Mouse (Mus musculus) cerebellum, adult (tissue): ENCODE measurements around the gene Iqgap3.

Source experiments
- ATAC-seq: cut with Nextera tagmentation; 2 replicates; pipeline ENCODE4 v1.9.2; 2017; ENCODE audit warnings: mild to moderate bottlenecking, moderate library complexity, mixed read lengths; ENCODE audit not compliant: insufficient number of reproducible peaks, low FRiP score, low TSS enrichment

Iqgap3 gene

DNA sequence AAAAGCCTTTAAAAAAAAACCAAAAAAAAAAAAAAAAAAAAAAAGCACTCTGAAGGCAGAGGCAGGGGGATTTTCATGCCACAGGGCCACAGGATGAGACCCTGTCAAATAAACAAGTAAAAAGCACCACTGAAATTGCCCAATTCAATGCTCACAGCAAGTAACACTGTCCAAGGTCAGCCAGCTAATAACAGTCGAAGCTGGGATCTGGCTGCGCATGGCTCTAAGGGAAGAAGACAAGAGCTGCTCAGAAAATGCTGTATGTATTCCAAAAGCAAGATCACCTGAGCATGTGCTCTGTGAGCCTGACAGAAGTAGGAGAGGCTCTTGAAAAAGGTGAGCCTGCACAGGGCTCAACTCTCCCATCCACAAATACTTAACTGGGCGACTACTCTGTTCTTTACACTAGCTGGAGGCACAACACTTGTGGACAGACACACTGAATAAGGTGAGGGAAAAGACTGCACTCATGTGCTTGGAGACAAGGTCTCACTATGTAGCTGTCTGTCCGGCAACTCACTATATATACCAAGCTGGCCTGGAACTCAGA is 55.2 kb downstream of the Iqgap3 start:
- no peak for ATAC-seq

DNA sequence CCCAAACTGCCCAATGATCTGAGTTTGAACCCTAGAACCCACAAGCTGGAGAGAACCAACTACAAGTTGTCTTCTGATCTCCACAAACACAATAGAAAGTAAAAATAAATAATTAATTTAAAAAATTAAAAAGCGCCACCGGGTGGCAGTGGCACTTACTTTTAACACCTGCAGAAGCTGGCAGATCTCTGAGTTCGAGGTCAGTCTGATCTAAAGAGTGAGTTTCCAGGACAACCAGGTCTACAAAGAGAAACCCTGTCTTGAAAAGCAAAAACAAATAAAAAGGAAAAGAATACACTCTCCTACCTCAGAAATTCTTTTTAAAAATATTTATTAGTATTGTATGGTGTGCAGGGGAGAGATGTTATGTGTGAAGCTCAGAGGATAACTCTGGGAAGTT is 56.0 kb downstream of the Iqgap3 start:
- no peak for ATAC-seq

DNA sequence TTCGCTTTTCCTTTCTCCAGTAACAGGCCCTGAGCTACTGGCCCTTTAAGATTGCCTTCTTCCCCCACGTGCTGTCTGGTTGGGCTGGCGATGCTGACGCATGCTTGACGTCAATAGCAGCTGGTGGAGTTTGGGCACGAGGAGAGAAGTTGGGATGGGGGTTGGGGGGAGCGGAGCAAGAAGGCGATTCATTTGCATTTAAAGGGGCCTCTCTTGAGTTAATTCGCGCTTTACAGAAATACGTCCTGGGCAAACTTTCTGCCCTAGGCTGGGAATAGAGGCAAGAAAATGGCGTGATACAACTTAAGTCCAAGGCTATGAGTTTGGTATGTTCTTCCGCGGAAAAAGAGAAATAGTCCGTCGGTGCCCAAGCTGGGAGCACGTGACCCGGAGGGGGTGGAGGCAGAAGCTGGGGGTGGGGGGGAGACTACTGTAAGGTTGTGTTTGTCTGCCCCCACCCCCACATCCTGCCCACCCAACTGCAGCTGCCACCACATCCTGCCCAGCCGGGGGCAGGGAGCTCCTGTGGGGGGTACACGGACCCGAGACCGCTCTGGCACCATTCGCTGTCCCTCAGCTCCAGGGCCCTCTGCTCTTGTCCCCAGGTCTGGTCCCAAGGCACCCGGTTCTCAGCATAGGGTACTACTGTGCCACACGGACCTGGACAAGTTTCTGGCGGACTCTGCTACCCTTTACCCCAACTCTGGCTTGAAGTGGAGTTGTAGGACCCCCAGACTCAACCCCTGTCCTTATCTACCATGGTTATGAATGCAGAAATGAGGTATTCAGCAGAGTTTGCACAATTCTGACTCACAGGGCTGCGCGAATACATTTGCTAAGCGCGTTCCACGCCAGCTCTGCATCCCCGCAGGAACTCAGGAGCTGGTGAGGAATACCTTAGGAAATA is 56.8 kb downstream of the Iqgap3 start:
- peak; percentile 53; the same call in 1 of the 2 replicates for ATAC-seq

GRCm38 (mm10) chr3:88139243-88140177 is 57.7 kb downstream of the Iqgap3 start:
- ATAC-seq, result peak; percentile 27; the same call in 1 of the 2 replicates

- ATAC-seq, result no peak
Observed at GRCm38 (mm10) chr3:88140178-88140902, 58.6 kb downstream of the Iqgap3 start.

GRCm38 (mm10) chr3:88140903-88141430 is 59.2 kb downstream of the Iqgap3 start:
- no peak for ATAC-seq

GRCm38 (mm10) chr3:88141439-88141786 is 59.6 kb downstream of the Iqgap3 start:
- no peak for ATAC-seq

GRCm38 (mm10) chr3:88141787-88142523 is 60.2 kb downstream of the Iqgap3 start, which contains the start of gene Mef2d:
Mef2d (plus strand) TSS chr3:88142372.
- ATAC-seq, result peak; percentile 42

- peak; percentile 4; the same call in 1 of the 2 replicates for ATAC-seq
Observed at GRCm38 (mm10) chr3:88142546-88142915, 60.8 kb downstream of the Iqgap3 start.

DNA sequence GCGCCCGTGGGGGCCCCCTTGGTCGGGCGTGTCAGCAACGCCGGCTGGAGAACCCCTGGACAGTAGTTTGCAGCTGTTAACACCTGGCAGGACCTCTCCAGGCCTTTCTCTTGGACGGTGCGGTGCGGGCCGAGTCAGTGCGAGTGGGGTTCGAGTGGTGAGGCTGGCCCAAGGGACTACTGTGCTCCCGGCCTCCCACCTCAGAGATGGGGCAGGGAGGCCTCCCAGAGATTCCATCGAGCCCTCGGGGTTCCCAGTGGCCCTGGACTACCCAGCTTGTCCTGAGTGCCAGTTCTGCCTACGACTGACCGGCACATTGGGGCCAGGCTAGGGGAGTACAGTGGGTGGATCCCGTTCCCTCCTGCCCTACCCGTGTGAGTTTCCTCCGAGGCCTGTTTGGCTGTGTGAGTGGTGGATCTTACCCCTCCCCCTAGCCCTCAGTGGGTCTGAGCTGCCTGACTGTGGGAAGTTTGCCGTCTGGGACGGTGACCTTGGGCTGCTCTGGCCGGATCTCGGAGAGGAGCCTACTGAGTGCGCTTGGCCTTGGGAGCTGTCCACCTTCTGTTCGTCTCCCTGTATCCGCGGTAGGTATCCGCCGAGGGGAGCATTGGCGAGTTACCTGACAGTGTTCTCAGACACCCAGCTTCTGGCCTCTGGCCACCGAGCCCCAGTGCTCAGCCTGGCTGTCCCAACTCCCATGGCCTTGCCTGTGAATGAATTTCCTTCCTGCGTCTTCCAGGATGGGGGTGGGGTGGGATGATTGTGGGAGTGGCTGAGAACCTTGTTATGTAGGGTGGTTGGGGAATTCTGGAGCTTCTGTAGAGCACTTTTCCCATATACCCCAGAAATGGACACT is 61.4 kb downstream of the Iqgap3 start:
- ATAC-seq, result no peak

GRCm38 (mm10) chr3:88143961-88144486 is 62.3 kb downstream of the Iqgap3 start:
- no peak for ATAC-seq

- ATAC-seq, result no peak
Observed at GRCm38 (mm10) chr3:88144648-88145410, 63.1 kb downstream of the Iqgap3 start.

DNA sequence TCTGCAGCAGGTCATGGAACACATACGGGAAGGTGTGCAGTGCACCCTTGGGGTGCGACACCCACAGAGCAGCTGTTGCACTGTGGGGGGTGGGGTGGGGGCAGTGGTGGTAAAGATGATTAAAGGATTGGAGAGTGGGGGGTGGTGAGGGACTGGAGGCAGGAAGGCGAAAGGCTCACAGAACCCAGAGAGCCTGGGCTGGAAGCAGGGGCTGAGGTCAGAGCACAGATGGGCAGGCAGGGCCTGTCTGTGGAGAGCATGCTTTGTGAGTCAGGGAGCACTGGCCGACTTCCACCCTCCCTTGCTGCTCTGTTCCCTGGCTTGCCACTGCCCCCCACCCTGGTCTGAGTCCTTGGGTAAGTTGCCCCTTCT is 63.6 kb downstream of the Iqgap3 start:
- ATAC-seq, result no peak

- ATAC-seq, result no peak
Observed at GRCm38 (mm10) chr3:88145952-88146351, 64.2 kb downstream of the Iqgap3 start.

DNA sequence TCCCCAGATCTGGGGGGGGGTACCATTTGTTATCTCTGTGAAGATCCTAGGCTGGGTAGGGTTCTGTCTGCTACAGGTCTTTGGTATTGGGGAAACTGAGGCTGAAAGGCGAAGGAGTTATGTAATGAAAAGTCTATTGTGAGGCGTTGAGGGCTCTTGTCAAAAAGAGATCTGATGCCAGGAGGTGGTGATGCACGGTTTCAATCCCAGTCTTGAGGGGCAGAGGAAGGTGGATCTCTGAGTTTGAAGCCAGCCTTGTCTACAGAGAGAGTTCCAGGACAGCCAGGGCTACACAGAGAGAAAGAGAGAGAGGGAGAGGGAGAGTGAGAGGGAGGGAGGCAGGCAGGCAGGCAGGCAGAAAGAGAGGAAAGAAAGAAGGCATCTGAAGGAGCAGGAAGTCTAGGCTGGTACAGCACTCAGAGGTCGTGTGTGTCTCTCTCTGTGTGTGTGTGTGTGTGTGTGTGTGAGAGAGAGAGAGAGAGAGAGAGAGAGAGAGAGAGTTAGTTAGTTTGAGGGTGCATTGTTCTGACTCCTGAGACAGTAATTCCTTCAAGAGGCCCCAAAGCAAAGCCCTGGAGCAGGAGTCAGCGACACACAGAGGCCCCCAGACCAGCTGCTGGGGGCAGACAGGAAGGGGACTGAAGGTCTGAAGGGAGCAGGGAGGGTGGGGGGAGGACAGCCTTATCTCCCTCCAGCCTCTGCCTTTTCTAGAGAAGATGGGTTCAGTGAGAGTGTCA is 64.8 kb downstream of the Iqgap3 start:
- no peak for ATAC-seq

DNA sequence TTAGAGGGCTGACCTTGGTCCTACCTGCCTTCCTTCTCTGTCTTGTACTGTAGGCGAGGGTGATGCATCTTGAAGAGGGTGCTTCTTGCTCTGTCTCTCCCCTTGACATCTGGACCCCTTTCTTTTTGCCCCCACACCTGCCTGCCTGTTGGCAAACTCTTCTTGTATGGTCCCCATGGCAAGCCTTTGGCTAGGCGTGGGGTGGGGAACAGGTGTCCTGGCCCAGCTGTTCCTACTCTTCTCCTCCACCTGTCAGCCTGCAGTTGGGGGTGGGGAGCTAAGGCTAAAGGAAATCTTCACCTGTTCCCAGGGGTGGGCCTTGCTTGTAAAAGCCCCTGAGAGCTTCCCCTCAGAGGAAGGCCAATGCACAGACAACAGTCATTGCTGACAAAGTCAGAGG is 65.7 kb downstream of the Iqgap3 start:
- no peak for ATAC-seq

GRCm38 (mm10) chr3:88147866-88148265 is 66.1 kb downstream of the Iqgap3 start:
- ATAC-seq, result no peak
